Mouse (Mus musculus): ENCODE measurements around the gene Gfi1b.

- TF ChIP-seq POLR2A (IDR thresholded peaks at IDR 0.05; ENCODE audit: borderline replicate concordance, extremely low read depth, low read depth, low read length): no peak
- TF ChIP-seq CTCF (IDR thresholded peaks at IDR 0.05; ENCODE audit: insufficient read depth, low read length): no peak
Observed at GRCm38 (mm10) chr2:28662891-28663290, 41.1 kb upstream of the Gfi1b start.
